Mouse (Mus musculus) midbrain, embryonic 12.5 days (tissue): ENCODE results near the gene Prcc. TPM values are rescaled to one million over a fixed set of nuclear protein-coding genes. Genes with fewer than 3 reads are reported as not detected.
"Not testable (repeated sequence)": the region's sequence is repeated elsewhere in the genome, so short reads cannot be mapped to it uniquely, and the experiment has no call there.

ENCODE experiments used
- ATAC-seq: fragments of 200-750 bp; cut with Nextera tagmentation; 2 replicates; pipeline ENCODE4 v1.8.0; 2017; ENCODE audit warnings: low read depth, moderate TSS enrichment, moderate library complexity; ENCODE audit not compliant: low FRiP score
- H3K27ac ChIP-seq: fragments of 300-500 bp; sonication (generic); replicated peaks from 2 replicates; pipeline ENCODE4 v1.5.1; 2016; ENCODE audit warnings: mild to moderate bottlenecking
- H3K27me3 ChIP-seq: fragments of 300-500 bp; sonication (generic); 2 replicates; pipeline ENCODE4 v1.6.1; 2016; ENCODE audit warnings: mild to moderate bottlenecking
- H3K36me3 ChIP-seq: fragments of 300-500 bp; sonication (generic); 2 replicates; pipeline ENCODE4 v1.6.1; 2016
- H3K4me1 ChIP-seq: fragments of 300-500 bp; sonication (generic); 2 replicates; pipeline ENCODE4 v1.6.1; 2016
- H3K4me2 ChIP-seq: fragments of 300-500 bp; sonication (generic); replicated peaks from 2 replicates; pipeline ENCODE4 v1.6.1; 2016; ENCODE audit warnings: mild to moderate bottlenecking, moderate library complexity
- H3K4me3 ChIP-seq: fragments of 300-500 bp; sonication (generic); 2 replicates; pipeline ENCODE4 v1.5.1; 2016; ENCODE audit warnings: mild to moderate bottlenecking
- H3K9ac ChIP-seq: fragments of 300-500 bp; sonication (generic); replicated peaks from 2 replicates; pipeline ENCODE4 v1.6.1; 2016; ENCODE audit warnings: mild to moderate bottlenecking, moderate library complexity
- H3K9me3 ChIP-seq: fragments of 300-500 bp; sonication (generic); 2 replicates; pipeline ENCODE4 v1.6.1; 2016; ENCODE audit warnings: mild to moderate bottlenecking
- WGBS: fragments of 180-500 bp; shearing (Covaris S2); methylation state at CpG from one replicate; pipeline ENCODE4 v1.1.7; 2016; 5-methylcytosine and 5-hydroxymethylcytosine counted together
- polyA plus RNA-seq: library from polyadenylated mRNA; unstranded; fragments of >200 nt; fragmentation: Nextera tagmentation; extraction: Ambion mirVana; gene quantifications from 2 replicates; pipeline ENCODE4 v1.2.1, GENCODE M21; 2016

The Prcc gene
- polyA plus RNA-seq, 1 experiment from 2014 or later = 15.9 TPM

DNA sequence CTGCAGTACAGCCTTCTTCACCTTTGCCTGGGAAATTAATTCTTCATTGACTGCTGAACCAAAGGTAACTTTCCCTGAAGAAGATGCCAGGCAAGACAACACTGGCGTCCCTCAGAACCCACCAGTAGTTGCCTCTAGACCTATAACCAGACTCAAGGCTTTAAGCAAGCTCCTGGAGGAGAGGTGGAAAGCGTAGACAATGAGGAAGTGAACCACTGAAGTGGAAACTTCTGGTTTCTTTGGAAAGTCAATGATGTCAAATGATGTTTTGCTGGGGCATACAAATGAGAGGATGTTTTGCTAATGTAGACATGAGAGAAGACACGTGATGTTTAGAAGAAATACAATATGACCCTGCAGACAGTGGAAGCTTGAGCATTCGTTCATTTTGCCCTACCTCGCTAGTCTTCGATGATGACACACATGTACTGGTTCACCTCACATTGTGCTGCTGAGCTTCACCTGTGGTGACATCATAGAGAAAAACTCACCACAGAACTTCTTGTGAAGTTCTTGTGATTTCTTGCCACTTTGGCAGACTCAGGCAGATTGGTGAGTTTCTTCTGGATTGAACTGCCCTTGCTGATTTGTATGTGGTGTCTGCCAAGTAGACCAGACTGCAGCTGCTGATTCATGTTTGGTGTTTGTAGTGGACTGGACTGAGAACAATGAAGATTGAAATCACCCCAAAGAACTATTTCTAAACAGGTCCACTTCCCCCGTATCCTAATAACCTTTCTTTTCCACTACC is 53.1 kb downstream of the Prcc start:
- Histone ChIP-seq H3K4me3 (no peak overlapping the region), H3K4me2 (no peak overlapping the region), H3K9me3 (no peaks in the 10 kb centered on the region), H3K4me1 (no peaks in the 10 kb centered on the region), H3K27me3 (no peaks in the 10 kb centered on the region), H3K27ac (no peak overlapping the region), H3K9ac (no peak overlapping the region), H3K36me3 (no peaks in the 10 kb centered on the region)
- 86% methylated on average over 7 of the region's 7 CpGs for WGBS
- no peak for ATAC-seq

GRCm38 (mm10) chr3:87829025-87829424 is 56.4 kb downstream of the Prcc start:
- Histone ChIP-seq H3K27me3 (no peaks in the 10 kb centered on the region), H3K27ac (no peak overlapping the region), H3K36me3 (no peaks in the 10 kb centered on the region), H3K4me2 (no peak overlapping the region), H3K9ac (no peak overlapping the region), H3K4me1 (no peaks in the 10 kb centered on the region), H3K4me3 (no peak overlapping the region), H3K9me3 (no peaks in the 10 kb centered on the region)
- 52% methylated on average over 10 of the region's 10 CpGs for WGBS
- no peak for ATAC-seq

DNA sequence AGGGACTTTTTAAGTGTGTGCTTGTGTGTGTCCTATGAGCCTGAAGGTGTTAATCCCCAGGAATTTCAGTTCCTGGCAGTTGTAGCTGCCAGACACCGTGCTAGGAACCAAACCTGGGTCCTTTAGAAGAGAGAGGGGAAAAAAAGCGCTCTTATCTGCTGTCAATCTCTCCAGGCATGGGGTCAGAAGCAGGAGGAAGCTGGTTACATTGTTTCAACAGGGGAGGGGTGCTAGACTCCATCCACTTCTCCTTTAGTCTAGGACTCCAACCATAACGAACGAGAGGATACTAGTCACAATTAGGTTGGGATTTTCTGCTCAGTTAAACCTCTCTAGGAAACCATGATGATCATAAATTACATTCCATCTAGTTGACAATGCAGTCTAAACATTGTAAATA is 57.0 kb downstream of the Prcc start:
- no peak for ATAC-seq
- Histone ChIP-seq H3K9ac (no peak overlapping the region), H3K4me2 (no peak overlapping the region), H3K27ac (no peak overlapping the region), H3K4me3 (no peak overlapping the region), H3K9me3 (no peaks in the 10 kb centered on the region), H3K27me3 (no peaks in the 10 kb centered on the region), H3K4me1 (no peaks in the 10 kb centered on the region), H3K36me3 (no peaks in the 10 kb centered on the region)
- 63% methylated on average over 4 of the region's 4 CpGs for WGBS

DNA sequence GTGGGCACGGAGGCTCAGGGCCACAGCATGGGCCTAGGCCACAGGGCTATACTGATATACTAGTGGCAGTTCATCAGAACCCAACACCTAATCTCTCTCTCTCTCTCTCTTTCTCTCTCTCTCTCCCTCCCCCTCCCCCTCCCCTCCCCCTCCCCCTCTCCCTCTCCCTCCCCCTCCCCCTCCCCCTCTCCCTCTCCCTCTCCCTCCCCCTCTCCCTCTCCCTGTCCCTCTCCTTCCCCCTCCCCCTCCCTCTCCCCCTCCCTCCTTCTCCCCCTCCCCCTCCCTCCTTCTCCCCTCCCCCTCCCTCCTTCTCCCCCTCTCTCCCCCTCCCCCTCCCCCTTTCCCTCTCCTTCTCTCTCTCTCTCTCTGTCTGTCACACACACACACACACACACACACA is 61.2 kb downstream of the Prcc start, which contains the start of gene Pear1:
Gene Pear1, minus strand, starts transcription at position 101 of the 400 bp plus-strand sequence.
- H3K36me3 ChIP-seq, H3K9ac ChIP-seq, H3K27ac ChIP-seq, H3K4me3 ChIP-seq, ATAC-seq, H3K4me2 ChIP-seq, H3K4me1 ChIP-seq, H3K27me3 ChIP-seq, H3K9me3 ChIP-seq: not testable (repeated sequence)
- WGBS = 82% methylated on average over 1 of the region's 1 CpGs

DNA sequence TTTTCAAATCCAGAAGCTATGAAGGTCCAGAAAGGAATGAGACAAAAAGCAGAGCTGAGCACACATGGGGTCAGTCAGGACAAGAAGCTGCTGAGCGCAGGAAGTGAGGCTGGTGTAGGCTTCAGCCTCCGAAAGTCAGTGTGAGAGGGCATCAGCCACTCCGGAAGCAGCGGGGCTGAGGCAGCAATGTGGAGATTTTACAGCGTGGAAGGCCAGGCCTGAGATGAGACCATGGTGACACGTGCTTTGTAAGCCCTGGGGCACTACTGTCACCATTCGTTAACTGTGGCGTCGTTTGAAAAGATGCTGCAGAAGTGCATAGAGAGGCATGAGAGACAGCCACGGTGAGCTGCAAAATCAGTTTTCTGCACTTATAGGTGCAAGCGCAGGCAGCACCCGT is 67.2 kb downstream of the Prcc start:
- Histone ChIP-seq H3K36me3 (no peaks in the 10 kb centered on the region), H3K27ac (no peak overlapping the region), H3K4me2 (no peak overlapping the region), H3K27me3 (peaks cover 60% of the 10 kb centered on the region), H3K9ac (no peak overlapping the region), H3K4me3 (no peak overlapping the region), H3K9me3 (no peaks in the 10 kb centered on the region), H3K4me1 (no peaks in the 10 kb centered on the region)
- ATAC-seq = no peak
- 59% methylated on average over 12 of the region's 12 CpGs for WGBS

DNA sequence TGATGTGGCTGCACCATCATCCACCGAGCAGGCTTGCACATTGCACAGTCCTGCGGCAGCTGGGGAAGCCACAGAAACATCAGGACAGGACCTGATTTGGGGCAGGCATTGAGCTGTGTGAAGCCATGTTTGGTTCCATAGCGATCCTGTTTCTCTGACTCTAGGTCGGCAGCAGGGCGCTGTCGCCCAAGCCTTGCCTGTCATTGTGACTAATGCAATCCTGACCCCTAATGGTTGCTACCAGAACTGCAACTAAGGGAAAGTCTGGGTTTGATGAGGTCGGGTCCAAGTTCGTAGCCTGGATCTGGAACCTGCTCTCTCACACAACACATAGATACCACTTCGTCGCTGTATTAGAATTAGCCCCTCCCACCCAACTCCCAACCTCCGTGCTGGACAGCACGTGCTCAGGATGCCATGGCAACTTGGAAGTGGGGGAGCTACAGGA is 68.7 kb downstream of the Prcc start:
- Histone ChIP-seq H3K27me3 (peaks cover 76% of the 10 kb centered on the region), H3K27ac (no peak overlapping the region), H3K4me3 (no peak overlapping the region), H3K4me1 (no peaks in the 10 kb centered on the region), H3K9ac (0 out of 2 replicates have a peak overlapping the region, but pooled peaks have one; percentile 20), H3K36me3 (no peaks in the 10 kb centered on the region), H3K9me3 (no peaks in the 10 kb centered on the region), H3K4me2 (peak overlapping the region; percentile 6; the same call in 1 of the 2 replicates)
- 0 out of 2 replicates have a peak, but pooled peaks have one; percentile 54 for ATAC-seq
- WGBS = 6% methylated on average over 12 of the region's 12 CpGs

DNA sequence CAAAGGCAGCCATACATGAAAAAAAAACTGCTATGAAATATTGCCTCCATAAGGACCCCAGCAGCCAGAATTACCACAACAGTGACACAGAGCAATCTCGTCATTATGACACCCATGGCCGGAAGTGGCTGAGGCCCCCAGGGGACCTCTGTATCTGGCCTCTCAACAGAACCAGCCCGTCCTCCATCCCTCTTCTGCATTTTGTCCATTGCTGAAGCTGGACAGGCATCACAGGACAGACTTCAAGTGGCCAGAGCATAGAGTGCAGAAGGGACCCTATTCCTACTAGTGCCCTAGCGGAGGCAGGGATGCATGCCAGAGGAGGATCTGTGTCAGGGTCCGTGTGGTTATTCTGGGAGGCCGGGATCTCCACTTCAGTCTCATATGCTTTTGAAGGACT is 69.2 kb downstream of the Prcc start:
- Histone ChIP-seq H3K27me3 (peaks cover 81% of the 10 kb centered on the region), H3K9ac (0 out of 2 replicates have a peak overlapping the region, but pooled peaks have one; percentile 20), H3K4me3 (no peak overlapping the region), H3K9me3 (no peaks in the 10 kb centered on the region), H3K36me3 (no peaks in the 10 kb centered on the region), H3K4me2 (0 out of 2 replicates have a peak overlapping the region, but pooled peaks have one; percentile 6), H3K4me1 (no peaks in the 10 kb centered on the region), H3K27ac (no peak overlapping the region)
- 64% methylated on average over 6 of the region's 6 CpGs for WGBS
- no peak for ATAC-seq

GRCm38 (mm10) chr3:87812873-87813272 is 72.5 kb downstream of the Prcc start:
- peaks cover 10% of the 10 kb centered on the region for H3K4me1 ChIP-seq
- H3K9ac ChIP-seq = no peak overlapping the region
- WGBS = 79% methylated on average over 10 of the region's 10 CpGs
- no peaks in the 10 kb centered on the region for H3K36me3 ChIP-seq
- no peak overlapping the region for H3K4me2 ChIP-seq
- H3K27me3 ChIP-seq = peaks cover 96% of the 10 kb centered on the region
- ATAC-seq = no peak
- H3K27ac ChIP-seq = no peak overlapping the region
- no peaks in the 10 kb centered on the region for H3K9me3 ChIP-seq
- no peak overlapping the region for H3K4me3 ChIP-seq

DNA sequence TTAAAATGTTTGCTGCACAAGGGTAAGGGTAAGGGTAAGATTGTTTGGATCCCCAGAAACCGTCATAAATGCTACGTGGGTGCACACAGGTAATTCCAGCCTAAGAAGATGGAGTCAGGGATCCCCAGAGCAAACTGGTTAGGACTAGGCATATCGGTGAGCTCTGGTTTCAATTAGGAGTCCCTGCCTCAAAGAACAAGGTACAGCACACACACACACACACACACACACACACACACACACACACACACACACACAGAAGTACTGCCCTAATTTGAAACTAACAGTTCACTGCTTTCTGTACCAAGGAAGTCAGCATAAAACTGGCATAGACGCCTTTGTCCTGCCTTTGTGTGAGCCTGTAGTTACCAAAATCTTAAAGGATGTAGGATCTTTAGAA is 73.0 kb downstream of the Prcc start:
- Histone ChIP-seq H3K9ac (no peak overlapping the region), H3K4me1 (peaks cover 10% of the 10 kb centered on the region), H3K9me3 (no peaks in the 10 kb centered on the region), H3K4me2 (no peak overlapping the region), H3K4me3 (no peak overlapping the region), H3K36me3 (no peaks in the 10 kb centered on the region), H3K27me3 (peaks cover 96% of the 10 kb centered on the region), H3K27ac (no peak overlapping the region)
- 76% methylated on average over 4 of the region's 4 CpGs for WGBS
- no peak for ATAC-seq

- Histone ChIP-seq H3K4me2 (no peak overlapping the region), H3K4me1 (peaks cover 10% of the 10 kb centered on the region), H3K27me3 (peaks cover 99% of the 10 kb centered on the region), H3K9me3 (no peaks in the 10 kb centered on the region), H3K4me3 (no peak overlapping the region), H3K27ac (no peak overlapping the region), H3K9ac (no peak overlapping the region), H3K36me3 (no peaks in the 10 kb centered on the region)
- 86% methylated on average over 8 of the region's 8 CpGs for WGBS
- ATAC-seq = no peak
These were observed 74.1 kb downstream of the Prcc start for GRCm38 (mm10) chr3:87811297-87811696.

- WGBS = 6% methylated on average over 28 of the region's 28 CpGs
- Histone ChIP-seq H3K27me3 (peaks cover 99% of the 10 kb centered on the region), H3K4me2 (peak overlapping the region; percentile 34), H3K4me1 (peaks cover 10% of the 10 kb centered on the region), H3K9me3 (no peaks in the 10 kb centered on the region), H3K4me3 (peak overlapping the region; percentile 12), H3K36me3 (no peaks in the 10 kb centered on the region), H3K27ac (no peak overlapping the region), H3K9ac (no peak overlapping the region)
- ATAC-seq = 0 out of 2 replicates have a peak, but pooled peaks have one; percentile 27
These were observed 76.0 kb downstream of the Prcc start for GRCm38 (mm10) chr3:87809322-87809962.
